Mouse (Mus musculus) neural tube, embryonic 12.5 days (tissue): ENCODE results near the gene Hand1. TPM values are rescaled to one million over a fixed set of nuclear protein-coding genes. Genes with fewer than 3 reads are reported as not detected.
"Not testable (repeated sequence)": the region's sequence is repeated elsewhere in the genome, so short reads cannot be mapped to it uniquely, and the experiment has no call there.

ENCODE experiments used
- ATAC-seq: fragments of 200-750 bp; cut with Nextera tagmentation; 2 replicates; pipeline ENCODE4 v1.8.0; 2017; ENCODE audit warnings: low read depth, mild to moderate bottlenecking, moderate TSS enrichment, moderate library complexity; ENCODE audit not compliant: low FRiP score
- H3K27ac ChIP-seq: fragments of 300-500 bp; sonication (generic); 2 replicates; pipeline ENCODE4 v1.5.1; 2016
- H3K27me3 ChIP-seq: fragments of 300-500 bp; sonication (generic); replicated peaks from 2 replicates; pipeline ENCODE4 v1.6.1; 2016; ENCODE audit warnings: mild to moderate bottlenecking
- H3K36me3 ChIP-seq: fragments of 300-500 bp; sonication (generic); 2 replicates; pipeline ENCODE4 v1.6.1; 2016; ENCODE audit warnings: mild to moderate bottlenecking
- H3K4me1 ChIP-seq: fragments of 300-500 bp; sonication (generic); 2 replicates; pipeline ENCODE4 v1.6.1; 2016
- H3K4me2 ChIP-seq: fragments of 300-500 bp; sonication (generic); replicated peaks from 2 replicates; pipeline ENCODE4 v1.6.1; 2016; ENCODE audit warnings: mild to moderate bottlenecking
- H3K4me3 ChIP-seq: fragments of 300-500 bp; sonication (generic); 2 replicates; pipeline ENCODE4 v1.5.1; 2016
- H3K9ac ChIP-seq: fragments of 300-500 bp; sonication (generic); 2 replicates; pipeline ENCODE4 v1.6.1; 2016; ENCODE audit warnings: mild to moderate bottlenecking
- H3K9me3 ChIP-seq: fragments of 300-500 bp; sonication (generic); 2 replicates; pipeline ENCODE4 v1.6.1; 2016; ENCODE audit warnings: mild to moderate bottlenecking
- WGBS: fragments of 180-500 bp; shearing (Covaris S2); methylation state at CpG from one replicate; pipeline ENCODE4 v1.1.7; 2016; 5-methylcytosine and 5-hydroxymethylcytosine counted together
- polyA plus RNA-seq: library from polyadenylated mRNA; unstranded; fragments of >200 nt; fragmentation: Nextera tagmentation; extraction: Ambion mirVana; gene quantifications from 2 replicates; pipeline ENCODE4 v1.2.1, GENCODE M21; 2016

Hand1 gene
- polyA plus RNA-seq, 1 experiment from 2014 or later: 0.20 TPM

DNA sequence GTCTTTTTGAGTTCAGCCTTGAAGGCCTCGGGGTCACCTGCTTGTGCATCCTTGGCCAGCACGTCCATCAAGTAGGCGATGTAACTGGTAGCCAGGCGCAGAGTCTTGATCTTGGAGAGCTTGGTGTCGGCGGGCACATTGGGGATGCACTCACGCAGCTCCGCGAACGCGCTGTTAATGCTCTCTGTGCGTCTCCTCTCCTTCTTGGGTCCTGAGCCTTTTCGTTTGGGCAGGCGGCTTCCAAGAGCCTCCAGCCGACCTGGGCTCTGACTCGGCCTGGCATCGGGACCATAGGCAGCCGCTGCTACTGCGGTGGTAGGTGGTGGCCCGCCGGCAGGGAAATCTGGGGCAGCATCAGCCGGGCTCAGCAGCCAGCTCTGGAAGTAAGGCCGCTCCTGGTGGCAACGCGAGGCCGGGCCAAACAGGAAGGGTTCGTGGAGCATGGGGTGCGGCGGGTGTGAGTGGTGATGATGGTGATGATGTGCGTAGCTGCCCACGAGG lies 1.3 kb downstream of the Hand1 start:
- Histone ChIP-seq H3K4me1 (peaks cover 13% of the 10 kb centered on the region), H3K4me2 (no peak overlapping the region), H3K9me3 (no peaks in the 10 kb centered on the region), H3K4me3 (no peak overlapping the region), H3K27me3 (peaks cover 100% of the 10 kb centered on the region), H3K9ac (no peak overlapping the region), H3K27ac (no peak overlapping the region), H3K36me3 (no peaks in the 10 kb centered on the region)
- ATAC-seq: no peak
- 1% methylated on average over 31 of the region's 31 CpGs for WGBS

DNA sequence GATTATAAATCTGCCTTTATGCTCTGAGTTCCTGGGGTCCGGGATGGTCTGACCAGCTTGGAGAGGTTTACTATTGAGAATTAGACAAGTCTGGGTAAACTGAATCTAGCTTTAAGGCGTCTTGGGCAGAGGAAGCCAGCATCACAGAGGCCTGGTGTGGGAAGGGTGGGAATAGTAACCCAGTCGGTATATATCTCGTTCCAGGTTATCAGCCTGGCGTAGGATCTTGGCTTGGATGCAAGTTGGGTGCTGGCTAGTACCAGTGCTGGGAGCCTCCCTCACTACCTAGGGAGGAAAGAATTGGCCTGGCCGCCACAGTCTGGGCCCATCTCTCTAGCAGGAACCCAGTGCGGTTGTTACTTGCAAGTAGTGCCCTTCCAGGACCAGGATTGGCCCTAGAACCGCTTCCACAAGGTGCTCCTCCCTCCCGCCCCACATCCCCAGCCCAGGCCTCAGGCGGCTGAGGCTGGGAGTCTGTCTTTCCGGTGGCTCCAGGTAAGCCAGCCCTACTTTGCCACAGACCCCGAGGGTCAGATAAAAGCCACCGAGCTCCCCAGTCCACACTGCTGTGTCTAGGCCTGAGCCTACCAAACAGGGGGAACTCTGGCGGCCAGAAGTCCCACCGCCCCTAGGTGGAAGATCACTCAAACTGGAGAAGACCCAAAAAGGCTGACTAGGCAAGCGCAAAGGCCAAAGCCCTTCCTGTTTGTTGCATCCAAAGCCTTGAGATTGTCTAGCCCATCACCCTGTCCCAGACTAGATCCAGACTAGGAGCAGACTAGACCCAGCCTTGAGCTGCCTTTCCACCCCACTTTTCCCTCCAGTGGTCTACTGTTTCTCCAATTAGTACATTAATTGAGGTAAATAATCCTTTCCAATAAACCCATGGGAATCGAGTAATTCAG lies 2.5 kb downstream of the Hand1 start:
- no peaks in the 10 kb centered on the region for H3K36me3 ChIP-seq
- ATAC-seq: no peak
- H3K4me1 ChIP-seq: peaks cover 13% of the 10 kb centered on the region
- H3K4me3 ChIP-seq: no peak overlapping the region
- H3K9me3 ChIP-seq: no peaks in the 10 kb centered on the region
- peaks cover 96% of the 10 kb centered on the region for H3K27me3 ChIP-seq
- no peak overlapping the region for H3K9ac ChIP-seq
- no peak overlapping the region for H3K27ac ChIP-seq
- no peak overlapping the region for H3K4me2 ChIP-seq
- 9% methylated on average over 17 of the region's 17 CpGs for WGBS

DNA sequence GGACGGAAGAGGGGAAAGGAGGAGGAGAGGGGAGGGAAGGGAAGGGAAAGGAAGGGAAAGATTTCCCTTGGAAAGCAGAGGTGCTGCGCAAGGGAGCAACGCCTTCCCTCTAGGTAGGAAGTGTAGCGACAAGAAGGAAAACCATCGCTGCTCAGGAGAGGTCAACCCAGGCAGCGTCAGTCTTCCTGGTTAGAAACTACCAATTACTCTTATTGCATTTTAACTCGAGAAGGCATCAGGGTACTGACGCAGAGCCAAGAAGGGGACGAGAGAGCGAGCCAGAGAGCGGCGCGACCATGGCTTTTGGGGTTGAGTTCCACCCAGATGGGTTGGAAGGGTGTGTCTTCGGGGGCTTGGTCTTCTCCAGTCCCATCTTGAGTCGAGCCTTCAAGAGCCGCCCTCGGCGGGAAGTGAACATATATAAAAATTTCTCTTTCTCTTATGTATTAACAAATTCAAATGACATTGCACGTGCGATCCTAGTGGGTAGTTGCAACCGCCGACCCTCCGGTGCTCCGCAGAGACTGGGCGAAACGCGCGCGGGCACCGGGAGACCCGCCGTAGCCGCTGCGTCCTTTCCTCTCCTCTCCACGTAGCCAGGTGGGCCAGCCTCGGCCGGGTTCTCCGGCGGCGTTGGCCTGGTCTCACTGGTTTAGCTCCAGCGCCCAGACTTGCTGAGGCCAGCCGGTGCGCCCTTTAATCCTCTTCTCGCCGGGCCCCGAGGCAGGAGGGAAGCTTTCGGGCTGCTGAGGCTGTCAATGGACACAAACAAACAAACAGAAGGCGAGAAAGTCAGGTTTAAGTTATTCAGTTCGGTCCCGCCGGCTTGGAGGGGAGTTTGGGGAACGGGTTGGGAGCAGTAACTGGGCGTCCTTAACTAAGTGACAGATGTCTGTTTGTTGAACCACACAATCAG lies 3.4 kb downstream of the Hand1 start:
- under 1% methylated on average over 53 of the region's 53 CpGs for WGBS
- no peak overlapping the region for H3K9ac ChIP-seq
- H3K27me3 ChIP-seq: peaks cover 93% of the 10 kb centered on the region
- H3K4me3 ChIP-seq: no peak overlapping the region
- H3K9me3 ChIP-seq: no peaks in the 10 kb centered on the region
- no peak overlapping the region for H3K4me2 ChIP-seq
- no peaks in the 10 kb centered on the region for H3K36me3 ChIP-seq
- H3K4me1 ChIP-seq: peaks cover 13% of the 10 kb centered on the region
- ATAC-seq: no peak
- H3K27ac ChIP-seq: no peak overlapping the region

DNA sequence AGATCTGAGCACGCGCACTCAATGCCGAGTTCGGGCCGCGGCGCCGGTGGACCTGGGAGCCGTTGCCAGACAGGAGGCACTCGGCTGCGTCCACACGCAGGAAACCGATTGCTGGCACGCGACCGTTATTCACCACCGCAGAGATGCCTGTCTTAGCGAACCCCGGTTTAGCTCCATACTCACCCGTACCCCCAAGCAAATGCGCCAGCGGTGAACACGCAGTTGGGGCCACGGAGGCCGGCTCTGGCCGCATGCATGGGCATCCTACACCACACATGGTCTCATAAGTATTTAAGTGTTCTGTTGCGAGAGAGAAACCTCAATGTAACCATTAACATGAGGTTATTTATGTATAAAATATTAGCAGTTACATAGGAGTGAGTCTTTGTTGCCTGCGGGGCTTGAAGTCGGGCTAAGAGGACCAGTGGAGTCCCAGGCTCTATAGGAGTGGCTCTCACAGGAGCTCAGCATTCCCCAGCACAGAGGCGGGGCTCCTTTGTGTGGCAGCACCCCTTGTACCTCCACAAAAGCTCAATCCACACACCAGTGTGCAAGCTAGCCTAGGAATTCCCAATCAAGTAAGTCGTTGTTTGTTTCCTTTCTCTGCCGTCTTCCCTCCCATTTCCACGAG lies 4.6 kb downstream of the Hand1 start:
- H3K27ac ChIP-seq: no peak overlapping the region
- H3K9ac ChIP-seq: 0 out of 2 replicates have a peak overlapping the region, but pooled peaks have one; percentile 26
- H3K4me1 ChIP-seq: peaks cover 9% of the 10 kb centered on the region; the same call in 1 of the 2 replicates
- H3K4me2 ChIP-seq: peak overlapping the region; percentile 51
- H3K27me3 ChIP-seq: peaks cover 81% of the 10 kb centered on the region
- no peaks in the 10 kb centered on the region for H3K9me3 ChIP-seq
- no peaks in the 10 kb centered on the region for H3K36me3 ChIP-seq
- peak overlapping the region; percentile 22 for H3K4me3 ChIP-seq
- no peak for ATAC-seq
- WGBS: under 1% methylated on average over 33 of the region's 33 CpGs

DNA sequence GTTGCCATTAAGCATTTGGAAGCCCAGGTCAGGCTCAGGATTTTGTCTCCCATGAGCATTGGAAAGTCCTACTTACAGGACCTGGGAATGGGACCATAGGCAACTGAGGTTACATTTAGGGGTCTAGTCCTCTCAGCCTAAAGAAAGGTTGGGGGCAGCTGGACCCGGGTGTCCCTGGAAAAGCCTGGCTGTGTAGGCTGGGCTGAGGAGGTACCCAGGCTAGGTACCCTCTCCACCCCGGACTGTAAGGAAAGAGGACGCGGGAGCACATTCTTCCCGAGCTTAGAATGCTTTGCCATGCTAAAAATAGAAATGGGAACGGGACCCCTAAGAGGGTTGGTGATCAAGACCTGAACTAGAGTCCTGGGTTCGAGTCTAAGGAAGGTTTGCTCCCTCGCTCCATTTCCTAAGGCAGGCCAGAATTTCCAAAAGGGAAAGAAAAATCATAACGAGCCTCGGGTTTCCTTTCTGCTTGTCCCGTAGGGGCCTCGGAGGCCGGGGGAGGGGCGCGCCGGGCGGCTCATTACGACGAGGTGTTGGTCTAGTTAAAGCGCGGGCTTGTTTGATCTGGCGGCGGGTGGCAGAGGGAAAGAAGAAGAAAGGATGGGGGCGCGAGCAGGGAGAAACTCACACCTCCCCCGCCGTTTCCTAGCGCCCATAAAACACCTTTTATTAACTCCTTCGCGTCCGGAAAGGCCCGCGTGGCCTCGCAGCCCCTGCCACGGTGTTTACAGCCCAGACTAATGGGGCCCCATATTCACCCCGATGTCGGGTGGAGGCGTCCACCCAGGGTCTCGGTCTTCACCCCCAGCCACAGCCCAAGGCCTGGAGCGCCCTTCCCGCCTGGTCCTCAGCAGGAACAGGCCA lies 5.3 kb downstream of the Hand1 start:
- Histone ChIP-seq H3K27me3 (peaks cover 73% of the 10 kb centered on the region), H3K4me2 (peak overlapping the region; percentile 51), H3K27ac (no peak overlapping the region), H3K9ac (0 out of 2 replicates have a peak overlapping the region, but pooled peaks have one; percentile 26), H3K4me3 (peak overlapping the region; percentile 22), H3K9me3 (no peaks in the 10 kb centered on the region), H3K4me1 (peaks cover 9% of the 10 kb centered on the region; the same call in 1 of the 2 replicates), H3K36me3 (no peaks in the 10 kb centered on the region)
- no peak for ATAC-seq
- under 1% methylated on average over 41 of the region's 41 CpGs for WGBS

DNA sequence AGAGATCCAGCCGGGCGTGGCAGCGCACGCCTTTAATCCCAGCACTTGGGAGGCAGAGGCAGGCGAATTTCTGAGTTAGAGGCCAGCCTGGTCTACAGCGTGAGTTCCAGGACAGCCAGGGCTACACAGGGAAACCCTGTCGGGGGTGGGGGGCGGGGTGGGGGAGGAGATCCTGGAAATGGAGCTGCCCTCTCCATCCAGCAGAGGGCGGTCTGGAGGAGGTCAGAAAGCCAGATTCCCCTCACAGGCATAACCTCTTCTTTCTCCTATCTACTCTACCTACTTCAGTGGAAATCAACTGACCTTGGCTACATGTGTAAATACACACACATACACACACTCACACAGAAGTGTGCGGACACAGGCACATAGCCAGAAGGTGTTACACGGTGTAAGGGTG lies 7.4 kb downstream of the Hand1 start:
- not testable (repeated sequence) for H3K9me3 ChIP-seq, H3K9ac ChIP-seq, H3K4me2 ChIP-seq, ATAC-seq, H3K36me3 ChIP-seq, H3K27ac ChIP-seq, H3K4me1 ChIP-seq, H3K4me3 ChIP-seq
- 40% methylated on average over 11 of the region's 11 CpGs for WGBS
- peaks cover 53% of the 10 kb centered on the region for H3K27me3 ChIP-seq

DNA sequence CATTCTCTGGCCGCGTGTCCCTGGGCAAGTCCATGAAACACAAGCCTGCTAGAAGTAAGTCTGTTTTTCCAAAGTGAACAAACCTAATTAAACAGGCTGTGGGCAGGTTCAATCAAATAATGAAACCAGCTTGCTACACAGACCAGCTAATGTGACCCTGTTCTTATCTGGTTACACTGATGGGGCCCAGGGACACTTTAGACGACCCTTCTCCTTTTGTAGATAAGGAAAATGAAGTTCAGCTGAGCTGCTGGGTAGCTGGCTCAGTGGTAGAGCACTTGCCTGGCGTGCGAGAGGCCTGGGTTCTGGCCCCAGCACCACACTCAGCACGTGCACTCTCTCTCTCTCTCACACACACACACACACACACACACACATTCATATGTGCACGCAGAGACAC lies 8.9 kb downstream of the Hand1 start:
- H3K27ac ChIP-seq: no peak overlapping the region

DNA sequence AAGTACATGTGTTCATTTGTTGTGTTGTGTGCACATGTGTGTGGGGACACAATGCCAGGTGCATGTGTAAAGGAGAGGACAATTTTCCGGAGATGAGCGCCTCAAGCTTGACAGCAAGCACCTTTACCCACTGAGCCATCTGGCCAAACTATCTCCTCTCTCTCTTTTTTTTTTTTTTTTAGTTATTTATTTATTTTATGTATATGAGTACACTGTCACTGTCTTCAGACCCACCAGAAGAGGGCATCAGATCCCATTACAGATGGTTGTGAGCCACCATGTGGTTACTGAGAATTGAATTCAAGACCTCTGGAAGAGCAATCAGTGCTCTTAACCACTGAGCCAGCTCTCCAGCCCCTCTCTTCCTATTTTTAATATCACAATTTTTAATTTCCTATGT lies 9.5 kb downstream of the Hand1 start:
- not testable (repeated sequence) for H3K4me3 ChIP-seq, H3K4me2 ChIP-seq, H3K36me3 ChIP-seq, H3K27ac ChIP-seq, H3K9ac ChIP-seq, H3K4me1 ChIP-seq, ATAC-seq, H3K9me3 ChIP-seq
- peaks cover 32% of the 10 kb centered on the region for H3K27me3 ChIP-seq
- WGBS: 97% methylated on average over 2 of the region's 2 CpGs

More for the DNA sequence above, 8.9 kb downstream of the Hand1 start:
- H3K9ac ChIP-seq: no peak overlapping the region
- no peak for ATAC-seq
- no peak overlapping the region for H3K4me3 ChIP-seq
- H3K27me3 ChIP-seq: peaks cover 38% of the 10 kb centered on the region
- peaks cover 7% of the 10 kb centered on the region; the same call in 1 of the 2 replicates for H3K4me1 ChIP-seq
- H3K4me2 ChIP-seq: no peak overlapping the region
- H3K9me3 ChIP-seq: no peaks in the 10 kb centered on the region
- 73% methylated on average over 7 of the region's 7 CpGs for WGBS
- H3K36me3 ChIP-seq: no peaks in the 10 kb centered on the region

DNA sequence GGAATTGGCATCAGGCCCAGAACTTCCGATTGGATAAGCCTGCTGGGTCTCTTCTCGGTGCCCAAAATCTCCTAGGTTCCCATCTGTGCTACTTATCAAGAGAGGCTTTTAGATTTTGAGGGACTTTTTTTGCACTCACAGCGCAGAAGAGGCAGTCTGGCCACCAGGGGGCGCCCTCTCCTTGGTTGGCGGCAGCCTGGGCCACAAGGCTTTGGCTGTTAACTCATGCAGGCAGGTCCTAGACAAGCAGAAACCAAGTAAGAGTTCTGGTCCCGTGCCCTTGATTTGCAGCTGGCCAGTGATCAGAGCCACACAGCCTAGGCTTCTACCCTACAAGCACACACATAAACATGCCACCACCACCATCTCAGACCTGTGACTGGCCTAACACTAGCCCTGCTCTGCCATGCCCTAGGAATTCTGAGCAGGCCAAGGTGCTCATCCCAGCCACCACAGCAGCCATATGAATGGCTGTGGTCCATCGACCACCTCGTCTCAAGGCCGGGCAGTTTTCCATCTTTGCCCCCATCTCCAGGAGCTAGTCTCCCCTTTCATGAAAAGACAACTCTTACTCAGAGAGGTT lies 12.5 kb downstream of the Hand1 start:
- Histone ChIP-seq H3K9ac (no peak overlapping the region), H3K4me1 (no peaks in the 10 kb centered on the region), H3K4me2 (no peak overlapping the region), H3K9me3 (no peaks in the 10 kb centered on the region), H3K27ac (no peak overlapping the region), H3K27me3 (peaks cover 5% of the 10 kb centered on the region), H3K4me3 (no peak overlapping the region), H3K36me3 (no peaks in the 10 kb centered on the region)
- no peak for ATAC-seq
- 27% methylated on average over 9 of the region's 9 CpGs for WGBS

DNA sequence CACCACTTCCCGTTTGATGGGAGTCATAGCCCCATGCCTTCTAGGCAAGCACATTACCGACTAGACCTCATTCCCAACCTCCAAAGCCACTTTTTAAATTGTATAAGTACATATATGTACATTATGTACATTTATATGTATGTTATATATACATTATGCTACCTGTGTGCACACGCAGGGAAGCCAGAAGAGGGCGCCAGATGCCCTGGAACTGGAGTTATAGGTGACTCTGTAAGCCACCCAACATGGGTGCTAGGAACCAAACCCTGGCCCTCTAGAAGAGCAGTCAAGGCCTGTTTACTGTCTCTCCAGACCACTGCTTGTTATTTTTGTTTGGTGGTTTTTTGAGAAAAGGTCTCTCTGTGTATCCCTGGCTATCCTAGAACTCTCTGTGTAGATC lies 14.4 kb downstream of the Hand1 start:
- Histone ChIP-seq H3K4me3 (no peak overlapping the region), H3K27me3 (no peaks in the 10 kb centered on the region), H3K27ac (no peak overlapping the region), H3K9ac (no peak overlapping the region), H3K36me3 (0 out of 2 replicates have a peak, but pooled peaks cover 4% of the 10 kb centered on the region), H3K4me1 (no peaks in the 10 kb centered on the region), H3K4me2 (no peak overlapping the region), H3K9me3 (no peaks in the 10 kb centered on the region)
- WGBS: 89% methylated on average over 4 of the region's 4 CpGs
- ATAC-seq: no peak

DNA sequence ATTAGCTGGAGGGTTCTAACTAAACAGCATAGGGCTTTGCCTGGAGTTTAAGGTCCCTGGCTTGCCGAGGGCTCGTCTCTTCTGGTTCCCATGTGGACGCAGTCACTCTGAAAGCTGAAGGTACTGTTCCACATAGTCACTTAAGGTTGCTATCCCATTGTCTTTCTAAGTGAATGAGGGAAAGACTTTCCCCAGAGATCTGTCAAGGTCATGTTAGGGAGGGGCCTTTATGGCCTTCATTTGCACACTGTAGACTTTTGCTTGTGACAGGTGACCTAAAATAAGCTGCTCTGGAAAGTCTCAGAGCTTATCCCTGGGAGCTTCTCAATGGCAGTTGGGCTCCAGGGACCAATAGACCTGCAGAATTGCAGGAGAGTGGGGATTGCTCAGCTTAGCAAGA lies 19.0 kb downstream of the Hand1 start:
- WGBS: 96% methylated on average over 3 of the region's 3 CpGs
- no peaks in the 10 kb centered on the region for H3K9me3 ChIP-seq

More for the DNA sequence above, 19.0 kb downstream of the Hand1 start:
- H3K27me3 ChIP-seq: no peaks in the 10 kb centered on the region
- no peak overlapping the region for H3K9ac ChIP-seq
- ATAC-seq: no peak
- no peak overlapping the region for H3K27ac ChIP-seq
- H3K4me1 ChIP-seq: no peaks in the 10 kb centered on the region
- H3K36me3 ChIP-seq: peaks cover 41% of the 10 kb centered on the region
- H3K4me2 ChIP-seq: no peak overlapping the region
- H3K4me3 ChIP-seq: no peak overlapping the region
